Mouse (Mus musculus) testis, adult 2 months (tissue): ENCODE measurements at regions not wholly inside any gene's neighbourhood (a gene's known extent, or its start where the extent isn't known, plus 50 kb on each side); places are given as distances from the start of the nearest gene placed in this dataset.
"Not testable (repeated sequence)": the region's sequence is repeated elsewhere in the genome, so short reads cannot be mapped to it uniquely, and the experiment has no call there.

Experiments used
- CTCF ChIP-seq: fragments of 200-500 bp; IDR thresholded peaks from 2 replicates; pipeline ENCODE4 v1.5.1; 2012; ENCODE audit warnings: low read depth, mild to moderate bottlenecking, inconsistent platforms, low read length, moderate library complexity; ENCODE audit not compliant: control insufficient read depth, insufficient read depth, insufficient replicate concordance
- POLR2A ChIP-seq: fragments of 200-500 bp; IDR thresholded peaks from 2 replicates; pipeline ENCODE4 v1.6.1; 2012; ENCODE audit warnings: low read depth, mild to moderate bottlenecking, inconsistent platforms, low read length, moderate library complexity; ENCODE audit not compliant: control insufficient read depth

GRCm38 (mm10) chr12:115790369-115790768, 257.2 kb upstream of the Zfp386 start:
- TF ChIP-seq CTCF, POLR2A: not testable (repeated sequence)
